Mouse (Mus musculus) liver, postnatal 0 days (tissue): ENCODE measurements around the gene Nsmce3. TPM values are rescaled to one million over a fixed set of nuclear protein-coding genes. Genes with fewer than 3 reads are reported as not detected.

Experiments
- ATAC-seq: fragments of 200-750 bp; cut with Nextera tagmentation; 2 replicates; pipeline ENCODE4 v1.8.0; 2017; ENCODE audit warnings: mild to moderate bottlenecking, moderate library complexity
- DNase-seq: peaks from one replicate; pipeline ENCODE4 v3.0.0-alpha.2; 2016
- H3K27ac ChIP-seq: fragments of 300-500 bp; sonication (generic); 2 replicates; pipeline ENCODE4 v1.5.1; 2014; ENCODE audit warnings: antibody characterized with exemption, moderate library complexity, mild to moderate bottlenecking, low read depth
- H3K27me3 ChIP-seq: fragments of 300-500 bp; sonication (generic); 2 replicates; pipeline ENCODE4 v1.6.1; 2014; ENCODE audit warnings: low read length, control low read depth, mixed read lengths; ENCODE audit not compliant: insufficient read depth
- H3K36me3 ChIP-seq: fragments of 300-500 bp; sonication (generic); replicated peaks from 2 replicates; pipeline ENCODE4 v1.6.1; 2014; ENCODE audit warnings: mild to moderate bottlenecking, control low read depth, low read length, moderate library complexity, mixed read lengths; ENCODE audit not compliant: insufficient read depth
- H3K4me1 ChIP-seq: fragments of 300-500 bp; sonication (generic); 2 replicates; pipeline ENCODE4 v1.6.1; 2014; ENCODE audit warnings: antibody characterized with exemption, mild to moderate bottlenecking, control low read depth; ENCODE audit not compliant: insufficient read depth
- H3K4me2 ChIP-seq: fragments of 300-500 bp; sonication (generic); 2 replicates; pipeline ENCODE4 v1.6.1; 2014; ENCODE audit warnings: low read depth, mild to moderate bottlenecking, low read length, moderate library complexity, mixed read lengths
- H3K4me3 ChIP-seq: fragments of 300-500 bp; sonication (generic); 2 replicates; pipeline ENCODE4 v1.5.1; 2014; ENCODE audit warnings: low read depth, low read length
- H3K9ac ChIP-seq: fragments of 300-500 bp; sonication (generic); replicated peaks from 2 replicates; pipeline ENCODE4 v1.6.1; 2014; ENCODE audit warnings: mild to moderate bottlenecking, moderate library complexity
- H3K9me3 ChIP-seq: fragments of 300-500 bp; sonication (generic); 2 replicates; pipeline ENCODE4 v1.6.1; 2016; ENCODE audit warnings: mild to moderate bottlenecking, control low read depth, low read length, mixed read lengths
- CTCF ChIP-seq: sonication (generic); IDR thresholded peaks from 2 replicates; pipeline ENCODE4 v1.5.1; 2016; ENCODE audit warnings: antibody characterized with exemption, low read depth
- EP300 ChIP-seq: IDR thresholded peaks from 2 replicates; pipeline ENCODE4 v1.6.1; 2016; ENCODE audit warnings: antibody characterized with exemption, low read depth, mild to moderate bottlenecking
- WGBS: fragments of 180-500 bp; shearing (Covaris S2); extraction: QIAGEN DNeasy Blood & Tissue Kit; methylation state at CpG from one replicate; pipeline ENCODE4 v1.1.7; 2014; ENCODE audit not compliant: insufficient replicate concordance; 5-methylcytosine and 5-hydroxymethylcytosine counted together
- polyA plus RNA-seq: library from polyadenylated mRNA; unstranded; fragments of >200 nt; fragmentation: Nextera tagmentation; extraction: Ambion mirVana; gene quantifications from 2 replicates; pipeline ENCODE4 v1.2.1, GENCODE M21; 2015

Nsmce3 gene
- polyA plus RNA-seq, 1 experiment from 2014 or later, result 5.1 TPM

DNA sequence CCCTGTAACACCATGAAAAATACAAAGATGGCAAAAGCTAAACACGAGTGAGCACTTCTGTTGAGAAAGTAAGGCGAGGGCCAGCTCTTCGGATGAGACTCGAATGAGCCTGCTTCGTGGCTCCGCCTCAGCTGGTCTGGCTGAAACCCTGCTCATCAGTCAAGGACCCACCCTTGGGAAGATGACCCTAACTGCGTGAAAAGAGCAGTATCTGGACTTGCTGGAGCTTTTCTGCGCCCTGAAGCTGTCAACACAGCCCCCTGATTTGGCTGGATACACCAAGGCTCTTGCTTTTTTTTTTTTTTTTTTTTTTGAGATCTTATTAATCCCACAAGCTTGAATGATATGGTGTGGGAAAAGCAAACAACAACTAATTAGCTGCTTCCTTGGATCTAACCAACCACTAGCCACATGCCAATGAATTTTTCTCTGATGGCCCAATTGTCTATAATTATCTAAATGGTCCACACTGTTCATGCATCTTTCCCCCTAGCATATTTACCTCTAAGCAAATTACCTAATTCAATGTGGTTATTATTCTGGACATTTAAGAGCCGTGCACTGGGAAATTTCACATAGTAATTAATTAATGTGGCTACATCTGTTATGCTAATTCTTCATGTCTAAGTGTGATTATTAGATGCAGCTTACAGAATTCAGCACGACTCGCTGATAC, 11.5 kb upstream of the Nsmce3 start:
- no peak for DNase-seq
- H3K27ac ChIP-seq, result no peak overlapping the region
- H3K9ac ChIP-seq, result no peak overlapping the region
- no peaks in the 10 kb centered on the region for H3K4me1 ChIP-seq
- H3K36me3 ChIP-seq, result no peaks in the 10 kb centered on the region
- TF ChIP-seq CTCF (no peak), EP300 (no peak)
- no peaks in the 10 kb centered on the region for H3K9me3 ChIP-seq
- WGBS, result 63% methylated on average over 11 of the region's 11 CpGs
- no peak for ATAC-seq
- no peaks in the 10 kb centered on the region for H3K27me3 ChIP-seq
- no peak overlapping the region for H3K4me2 ChIP-seq
- H3K4me3 ChIP-seq, result no peak overlapping the region

DNA sequence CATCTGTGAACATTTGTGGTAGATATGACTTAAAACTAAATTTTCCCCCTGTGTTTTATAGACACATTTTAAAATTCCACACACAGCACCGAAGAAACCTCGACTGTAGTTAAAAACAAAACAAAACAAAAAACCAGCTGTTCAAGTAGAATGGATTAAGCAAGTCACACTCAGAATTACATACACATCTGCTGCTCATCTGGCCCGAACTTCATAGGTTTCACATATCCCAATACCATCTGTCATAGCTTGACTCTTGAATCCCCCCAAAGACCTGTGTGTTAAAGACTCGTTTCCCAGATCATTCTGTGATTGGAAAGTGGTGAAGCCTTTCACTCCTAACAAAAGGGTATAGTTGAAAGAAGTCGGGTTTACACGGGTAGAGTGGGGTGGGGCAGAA, 9.4 kb upstream of the Nsmce3 start:
- Histone ChIP-seq H3K4me1 (no peaks in the 10 kb centered on the region), H3K9ac (no peak overlapping the region), H3K27ac (no peak overlapping the region), H3K9me3 (no peaks in the 10 kb centered on the region), H3K4me3 (no peak overlapping the region), H3K27me3 (no peaks in the 10 kb centered on the region), H3K4me2 (no peak overlapping the region), H3K36me3 (no peaks in the 10 kb centered on the region)
- DNase-seq, result no peak
- 69% methylated on average over 6 of the region's 6 CpGs for WGBS
- TF ChIP-seq CTCF (no peak), EP300 (no peak)
- ATAC-seq, result no peak

DNA sequence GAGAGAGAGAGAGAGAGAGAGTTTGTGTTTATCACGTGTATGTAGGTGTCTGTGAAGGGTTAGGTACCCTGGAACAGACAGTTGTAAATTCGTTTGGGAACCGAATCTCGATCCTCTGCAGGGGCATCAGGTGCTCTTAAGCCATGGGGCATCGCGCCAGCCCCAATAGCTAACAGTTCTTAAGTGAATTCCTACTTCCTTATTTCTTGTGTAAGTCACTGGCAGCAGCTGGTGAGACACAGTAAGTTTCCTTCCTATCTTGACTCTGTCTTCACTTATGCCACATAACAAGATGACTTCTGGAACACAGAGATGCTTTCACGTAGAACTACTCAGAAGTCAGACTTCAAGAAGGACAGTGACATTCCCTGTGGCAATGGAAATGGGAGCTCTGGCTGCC, 8.6 kb upstream of the Nsmce3 start:
- WGBS, result 54% methylated on average over 7 of the region's 7 CpGs
- no peak overlapping the region for H3K9ac ChIP-seq

DNA sequence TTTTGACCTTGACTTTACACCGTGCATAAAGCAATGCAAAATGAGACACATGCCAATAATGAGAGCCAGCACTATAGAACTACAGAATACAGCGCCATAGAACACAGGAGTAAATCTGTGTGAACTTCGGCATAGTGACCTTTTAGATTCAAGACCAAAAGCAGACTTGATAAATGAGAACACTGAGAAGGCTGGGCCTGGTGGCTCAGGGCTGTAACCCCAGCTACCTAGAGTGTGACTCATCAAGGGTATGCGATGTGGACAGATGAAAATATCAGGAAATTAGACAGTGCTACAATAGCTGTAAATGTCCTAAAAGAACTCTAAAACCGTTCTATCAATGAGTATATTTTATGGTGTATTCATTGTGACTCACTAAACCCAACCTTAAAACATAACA, 7.6 kb upstream of the Nsmce3 start:
- TF ChIP-seq CTCF, result no peak
- TF ChIP-seq EP300, result no peak
- Histone ChIP-seq H3K27me3 (no peaks in the 10 kb centered on the region), H3K9ac (no peak overlapping the region), H3K27ac (no peak overlapping the region), H3K36me3 (no peaks in the 10 kb centered on the region), H3K4me1 (no peaks in the 10 kb centered on the region), H3K4me2 (no peak overlapping the region), H3K9me3 (no peaks in the 10 kb centered on the region), H3K4me3 (no peak overlapping the region)
- ATAC-seq (no peak), DNase-seq (no peak)
- 76% methylated on average over 5 of the region's 5 CpGs for WGBS

More for the DNA sequence above, 8.6 kb upstream of the Nsmce3 start:
- TF ChIP-seq CTCF (no peak), EP300 (no peak)
- Histone ChIP-seq H3K36me3 (no peaks in the 10 kb centered on the region), H3K9me3 (no peaks in the 10 kb centered on the region), H3K27ac (no peak overlapping the region), H3K4me1 (no peaks in the 10 kb centered on the region), H3K27me3 (no peaks in the 10 kb centered on the region), H3K4me2 (no peak overlapping the region), H3K4me3 (no peak overlapping the region)
- ATAC-seq, result no peak
- DNase-seq, result no peak

DNA sequence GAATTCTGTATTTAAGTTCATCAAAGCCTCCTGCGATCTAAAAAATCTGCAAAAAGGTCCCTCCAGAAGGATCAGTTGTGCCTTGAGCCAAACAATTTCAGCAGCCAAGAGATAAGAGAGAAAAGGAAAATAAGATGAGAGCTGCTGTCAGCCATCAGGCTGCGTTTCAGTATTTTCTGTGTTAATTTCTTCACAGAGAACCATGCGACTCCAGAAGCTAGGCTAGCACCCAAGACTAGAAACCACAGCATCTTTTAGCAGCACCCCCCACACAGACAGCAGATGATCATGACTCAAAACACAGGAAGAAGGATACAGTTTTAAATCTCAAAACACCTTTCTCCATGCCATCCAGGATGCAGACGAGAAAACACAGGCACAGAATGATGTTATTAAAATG, 2.1 kb upstream of the Nsmce3 start:
- no peak overlapping the region for H3K27ac ChIP-seq
- no peaks in the 10 kb centered on the region for H3K9me3 ChIP-seq
- no peak overlapping the region for H3K9ac ChIP-seq
- no peak overlapping the region for H3K4me2 ChIP-seq
- no peak for TF ChIP-seq CTCF
- no peak for TF ChIP-seq EP300
- no peak overlapping the region for H3K4me3 ChIP-seq
- DNase-seq, result no peak
- WGBS, result 81% methylated on average over 4 of the region's 4 CpGs
- peaks cover 11% of the 10 kb centered on the region for H3K4me1 ChIP-seq
- no peak for ATAC-seq
- no peaks in the 10 kb centered on the region for H3K27me3 ChIP-seq
- H3K36me3 ChIP-seq, result no peaks in the 10 kb centered on the region

DNA sequence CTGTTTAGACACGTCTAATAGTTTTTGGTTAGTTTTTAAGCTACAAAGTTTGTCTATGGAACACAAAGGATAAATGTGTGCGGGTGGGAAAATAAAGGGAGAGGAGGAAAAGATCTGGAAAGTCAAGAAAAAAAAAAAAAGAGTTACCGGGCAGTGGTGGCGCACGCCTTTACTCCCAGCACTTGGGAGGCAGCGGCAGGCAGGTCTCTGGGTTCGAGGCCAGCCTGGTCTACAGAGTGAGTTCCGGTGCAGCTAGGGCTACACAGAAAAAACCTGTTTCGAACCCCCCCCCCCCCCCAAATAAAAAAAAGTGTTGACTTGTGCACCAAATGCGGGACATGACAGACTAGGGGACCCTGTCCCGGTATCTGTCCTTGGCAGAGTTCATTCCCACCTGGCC, 469 bp upstream of the Nsmce3 start:
- Histone ChIP-seq H3K9me3 (no peaks in the 10 kb centered on the region), H3K27ac (peak overlapping the region; percentile 94; the same call in 1 of the 2 replicates), H3K27me3 (no peaks in the 10 kb centered on the region), H3K36me3 (no peaks in the 10 kb centered on the region), H3K9ac (no peak overlapping the region), H3K4me2 (peak overlapping the region; percentile 78), H3K4me1 (peaks cover 11% of the 10 kb centered on the region), H3K4me3 (peak overlapping the region; percentile 94)
- ATAC-seq (no peak), DNase-seq (no peak)
- no peak for TF ChIP-seq EP300
- 44% methylated on average over 11 of the region's 11 CpGs for WGBS
